Comparison of ENCODE assay signal across 8 mouse cellular contexts in genomic region chr3:86986490-86986889, GRCm38 (mm10). TPM values are rescaled to one million over a fixed set of nuclear protein-coding genes. Genes with fewer than 3 reads are reported as not detected.
A peak's percentile ranks its signal among the peaks of the same experiment; 100 is the strongest.
DNase-seq lines count a peak whose midpoint lies in the region; ATAC-seq lines count a peak whose summit lies in the region.

No protein-coding gene starts in this region.

- H3K36me3 ChIP-seq in forebrain, embryonic 13.5 days (ENCODE audit: poor library complexity, severe bottlenecking): no peaks in the 10 kb centered on the region
- H3K36me3 ChIP-seq in limb, embryonic 13.5 days: no peaks in the 10 kb centered on the region
- no peaks in the 10 kb centered on the region for H3K36me3 ChIP-seq in neural tube, embryonic 13.5 days

- no peak overlapping the region for H3K27ac ChIP-seq in forebrain, embryonic 13.5 days
- H3K27ac ChIP-seq in limb, embryonic 13.5 days: no peak overlapping the region
- H3K27ac ChIP-seq in neural tube, embryonic 13.5 days (replicated peaks): no peak overlapping the region

- DNase-seq in right cerebral cortex, adult 18-20 months: peak; percentile 11
- no peak for DNase-seq in right cerebral cortex, postnatal 14 days
- no peak for DNase-seq in layer of hippocampus, adult 8-10 months (ENCODE audit: low spot score in 2 of 2)
- no peak for DNase-seq in left cerebral cortex, adult 11 months (ENCODE audit: low spot score)
- no peak for DNase-seq in frontal cortex, postnatal 36 days (ENCODE audit: low spot score in 2 of 2)

- no peaks in the 10 kb centered on the region for H3K9me3 ChIP-seq in forebrain, embryonic 13.5 days (replicated peaks)
- no peaks in the 10 kb centered on the region for H3K9me3 ChIP-seq in limb, embryonic 13.5 days
- no peaks in the 10 kb centered on the region for H3K9me3 ChIP-seq in neural tube, embryonic 13.5 days

- peak overlapping the region; percentile 35 for H3K4me3 ChIP-seq in forebrain, embryonic 13.5 days
- H3K4me3 ChIP-seq in limb, embryonic 13.5 days: peak overlapping the region; percentile 34
- peak overlapping the region; percentile 32 for H3K4me3 ChIP-seq in neural tube, embryonic 13.5 days

- H3K4me2 ChIP-seq in forebrain, embryonic 13.5 days: peak overlapping the region; percentile 62
- peak overlapping the region; percentile 58 for H3K4me2 ChIP-seq in limb, embryonic 13.5 days (replicated peaks)
- peak overlapping the region; percentile 50 for H3K4me2 ChIP-seq in neural tube, embryonic 13.5 days

- peak overlapping the region; percentile 43 for H3K9ac ChIP-seq in forebrain, embryonic 13.5 days
- H3K9ac ChIP-seq in limb, embryonic 13.5 days: peak overlapping the region; percentile 58
- H3K9ac ChIP-seq in neural tube, embryonic 13.5 days: peak overlapping the region; percentile 52

- 7% methylated on average over 12 of the region's 12 CpGs for WGBS in forebrain, embryonic 13.5 days
- whole genome bisulfite sequencing in limb, embryonic 13.5 days: 34% methylated on average over 12 of the region's 12 CpGs
- WGBS in neural tube, embryonic 13.5 days: 12% methylated on average over 12 of the region's 12 CpGs

- H3K27me3 ChIP-seq in forebrain, embryonic 13.5 days: no peaks in the 10 kb centered on the region
- no peaks in the 10 kb centered on the region for H3K27me3 ChIP-seq in limb, embryonic 13.5 days
- no peaks in the 10 kb centered on the region for H3K27me3 ChIP-seq in neural tube, embryonic 13.5 days

- peaks cover 4% of the 10 kb centered on the region for H3K4me1 ChIP-seq in forebrain, embryonic 13.5 days
- 0 out of 2 replicates have a peak, but pooled peaks cover 5% of the 10 kb centered on the region for H3K4me1 ChIP-seq in limb, embryonic 13.5 days
- peaks cover 5% of the 10 kb centered on the region for H3K4me1 ChIP-seq in neural tube, embryonic 13.5 days (replicated peaks)

- peak; percentile 53; the same call in 1 of the 2 replicates for ATAC-seq in forebrain, embryonic 13.5 days
- ATAC-seq in limb, embryonic 13.5 days (ENCODE audit: low FRiP score, low read depth): peak; percentile 44; the same call in 1 of the 2 replicates
- peak; percentile 65; the same call in 1 of the 2 replicates for ATAC-seq in neural tube, embryonic 13.5 days (ENCODE audit: low read depth)

RNA-seq across cellular contexts. Expression of gene Cd1d1, which starts 12.8 kb away (rescaled TPM):
- polyA plus RNA-seq in forebrain, embryonic 13.5 days (2015; fragmentation: Nextera tagmentation; extraction: Ambion mirVana): 75.5 and 86.9 TPM in 2 replicates
- polyA plus RNA-seq in limb, embryonic 13.5 days (2015; fragmentation: Nextera tagmentation; extraction: Ambion mirVana): 41.2 and 41.9 TPM in 2 replicates
- polyA plus RNA-seq in neural tube, embryonic 13.5 days (2015; fragmentation: Nextera tagmentation; extraction: Ambion mirVana): 80.0 and 86.8 TPM in 2 replicates
- 1 to 10 TPM in 3 of 4 experiments, under 1 TPM in 1; 0.41 to 2.3 (median 1.6) TPM for total RNA-seq in layer of hippocampus, adult 8-10 months (2022)
